Mouse (Mus musculus): ENCODE results near the gene Gm13889.

The Gm13889 gene

DNA sequence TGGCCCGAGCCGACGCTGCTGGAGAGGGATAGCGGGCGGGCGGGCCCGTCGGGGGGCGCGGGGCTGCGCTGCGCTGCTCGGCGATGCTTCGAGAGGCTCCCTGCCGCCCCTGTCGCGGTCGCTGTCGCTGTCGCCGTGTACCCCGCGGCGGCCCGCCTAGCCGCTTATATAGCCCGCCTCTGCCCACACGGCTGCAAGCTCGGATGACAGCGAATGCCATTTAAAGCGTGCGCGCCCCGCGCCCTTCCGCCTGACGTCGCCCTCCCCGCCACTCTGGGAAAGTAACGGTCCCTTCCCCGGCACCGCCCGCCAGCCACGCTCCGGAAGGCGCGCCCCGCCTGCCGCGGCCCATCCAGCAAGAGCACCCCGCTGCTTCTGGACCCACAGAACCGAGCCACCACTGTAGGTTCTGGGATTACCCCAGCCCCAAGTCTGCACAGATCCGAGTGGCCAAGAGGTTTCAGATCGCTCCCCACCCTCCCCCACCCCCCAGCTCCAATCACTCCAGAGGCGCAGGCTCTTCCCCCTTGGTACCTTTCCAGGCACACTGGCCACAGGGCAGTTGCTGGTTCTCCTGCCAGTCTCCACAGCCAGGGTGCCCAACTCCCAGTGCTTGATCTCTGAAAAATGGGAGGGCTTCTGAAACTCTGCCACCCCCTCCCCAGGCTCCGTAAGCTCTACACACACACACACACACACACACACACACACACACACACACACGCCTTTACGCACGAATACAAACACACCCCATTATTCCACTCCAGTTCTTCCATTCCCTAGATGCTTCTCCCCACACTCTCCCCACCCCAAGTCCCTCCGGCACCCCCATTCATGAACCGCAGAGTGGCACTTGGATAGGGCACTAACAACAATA lies at the start of gene Gm13889:
Gm13889 (minus strand) TSS at position 294 of the 877 bp plus-strand sequence.
- DNase-seq (ENCODE audit: extremely low spot score, low read depth, low spot score) = no peak

GRCm38 (mm10) chr2:94002331-94002730 lies 45.3 kb upstream of the Gm13889 start:
- DNase-seq (ENCODE audit: extremely low spot score, low read depth, low spot score) = peak; percentile 71

- DNase-seq (ENCODE audit: extremely low spot score, low read depth, low spot score) = no peak
Observed at GRCm38 (mm10) chr2:94001918-94002317, 44.9 kb upstream of the Gm13889 start.

DNA sequence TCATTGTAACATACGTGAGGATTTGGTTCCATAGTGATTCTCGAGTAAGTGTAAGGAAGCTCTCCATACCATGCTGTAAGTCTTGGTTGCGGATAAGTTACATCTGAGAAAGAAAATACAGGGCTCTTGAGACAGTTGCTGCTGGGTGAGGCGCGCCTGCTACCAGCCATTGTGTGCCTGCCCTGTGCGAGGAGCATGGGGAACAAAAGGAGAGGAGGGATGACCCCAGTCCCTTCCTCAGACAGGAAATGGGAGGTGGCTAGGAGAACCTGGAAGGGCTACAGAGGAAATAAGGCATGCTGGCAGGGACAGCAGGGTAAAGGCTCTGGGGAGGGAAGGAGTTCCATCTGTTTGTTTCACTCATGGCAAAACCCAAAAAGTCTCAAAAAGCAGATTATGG lies 44.4 kb upstream of the Gm13889 start:
- DNase-seq (ENCODE audit: extremely low spot score, low read depth, low spot score) = no peak

- no peak for DNase-seq (ENCODE audit: extremely low spot score, low read depth, low spot score)
Observed at GRCm38 (mm10) chr2:93996254-93996653, 39.3 kb upstream of the Gm13889 start, which contains the start of gene Gm27027. Gm27027 (minus strand) TSS chr2:93996354.

DNA sequence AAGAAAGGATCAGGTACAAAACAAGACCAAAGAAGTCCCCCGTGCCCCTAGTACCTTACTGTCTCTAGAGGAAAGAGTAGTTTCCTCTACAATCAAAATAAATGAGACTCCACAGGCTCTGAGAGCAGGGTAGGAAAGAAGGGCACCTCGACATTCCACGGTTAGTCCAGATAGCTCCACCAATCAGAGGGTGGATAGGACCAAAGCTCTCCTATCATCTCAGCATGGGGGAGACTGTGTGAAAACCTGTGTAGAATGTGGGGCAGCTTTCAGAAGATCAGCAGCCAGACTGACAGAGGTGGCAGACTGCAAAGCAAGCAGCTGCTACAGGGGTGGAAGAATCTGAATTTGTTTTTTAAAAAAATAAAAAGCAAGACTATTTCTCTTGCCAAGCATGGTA lies 35.8 kb upstream of the Gm13889 start:
- DNase-seq (ENCODE audit: extremely low spot score, low read depth, low spot score) = no peak

GRCm38 (mm10) chr2:93992259-93992658 lies 35.3 kb upstream of the Gm13889 start:
- DNase-seq (ENCODE audit: extremely low spot score, low read depth, low spot score) = no peak

DNA sequence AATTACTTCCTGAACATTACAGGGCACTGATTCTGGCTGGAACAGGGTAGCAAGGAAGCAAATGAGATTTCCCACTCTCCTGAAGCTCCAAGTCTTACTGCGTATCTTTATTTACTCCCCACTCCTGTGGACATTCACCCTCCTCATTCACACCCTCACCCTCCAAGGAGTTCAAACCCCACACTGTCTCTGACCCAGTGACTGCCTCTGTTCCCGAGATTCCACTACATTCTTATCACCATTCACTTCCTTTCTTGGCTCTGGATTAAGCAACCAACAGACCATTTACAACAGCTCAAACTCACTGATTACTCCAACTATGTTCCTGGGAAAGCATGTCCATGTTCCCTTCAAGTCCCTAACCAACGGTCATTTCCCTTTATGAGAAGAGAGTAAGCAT lies 34.3 kb upstream of the Gm13889 start:
- DNase-seq (ENCODE audit: extremely low spot score, low read depth, low spot score) = no peak

- DNase-seq (ENCODE audit: extremely low spot score, low read depth, low spot score) = no peak
Observed at GRCm38 (mm10) chr2:93988440-93988839, 31.4 kb upstream of the Gm13889 start.

GRCm38 (mm10) chr2:93982457-93983235 lies 25.6 kb upstream of the Gm13889 start:
- DNase-seq (ENCODE audit: extremely low spot score, low read depth, low spot score) = no peak

GRCm38 (mm10) chr2:93979249-93980120 lies 22.5 kb upstream of the Gm13889 start:
- no peak for DNase-seq (ENCODE audit: extremely low spot score, low read depth, low spot score)

- no peak for DNase-seq (ENCODE audit: extremely low spot score, low read depth, low spot score)
Observed at GRCm38 (mm10) chr2:93976436-93977252, 19.6 kb upstream of the Gm13889 start.

DNA sequence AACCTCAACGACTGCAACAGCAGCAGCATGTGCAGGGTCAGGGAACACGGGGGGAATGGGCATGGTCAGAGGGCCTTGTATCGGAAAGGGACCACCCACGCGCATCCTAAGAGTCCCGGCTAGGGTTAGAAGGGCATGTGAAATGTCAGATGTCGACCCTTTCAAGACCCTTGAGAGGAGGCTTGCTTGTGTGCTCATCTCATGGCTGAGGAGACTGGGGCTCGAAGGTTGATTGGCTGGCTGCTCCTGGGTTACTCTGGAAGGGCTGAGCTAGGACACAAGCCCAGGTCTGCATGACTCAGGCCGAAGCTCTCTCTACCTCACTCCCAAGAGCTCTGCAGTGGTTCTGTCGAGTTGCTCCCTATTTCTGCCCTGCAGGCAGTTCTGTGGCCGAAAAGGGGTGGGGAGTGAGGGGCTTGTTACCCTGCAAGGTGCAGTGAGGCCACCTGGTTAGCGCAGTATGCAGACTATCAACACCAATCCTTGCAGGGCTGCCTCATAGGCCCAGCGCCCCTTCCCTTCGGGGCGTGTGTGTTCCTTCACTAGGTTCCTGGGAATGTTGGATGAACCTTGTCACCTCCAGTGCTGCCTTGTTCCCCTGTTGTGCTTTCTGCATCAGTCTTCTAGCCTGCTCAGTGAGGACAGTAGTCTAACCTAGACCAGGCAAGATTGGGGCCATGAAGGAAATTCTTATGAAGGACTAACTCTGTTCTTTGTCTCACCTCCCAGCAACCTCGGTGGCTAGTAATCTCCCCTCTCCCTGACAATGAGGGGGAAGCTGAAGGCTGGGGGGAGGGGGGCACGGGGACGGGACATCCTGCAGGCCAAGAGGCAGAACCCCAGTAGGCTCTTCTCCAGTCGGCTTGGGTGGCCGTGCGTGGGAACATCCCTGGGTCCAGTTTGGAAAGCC lies 18.8 kb upstream of the Gm13889 start:
- no peak for DNase-seq (ENCODE audit: extremely low spot score, low read depth, low spot score)

DNA sequence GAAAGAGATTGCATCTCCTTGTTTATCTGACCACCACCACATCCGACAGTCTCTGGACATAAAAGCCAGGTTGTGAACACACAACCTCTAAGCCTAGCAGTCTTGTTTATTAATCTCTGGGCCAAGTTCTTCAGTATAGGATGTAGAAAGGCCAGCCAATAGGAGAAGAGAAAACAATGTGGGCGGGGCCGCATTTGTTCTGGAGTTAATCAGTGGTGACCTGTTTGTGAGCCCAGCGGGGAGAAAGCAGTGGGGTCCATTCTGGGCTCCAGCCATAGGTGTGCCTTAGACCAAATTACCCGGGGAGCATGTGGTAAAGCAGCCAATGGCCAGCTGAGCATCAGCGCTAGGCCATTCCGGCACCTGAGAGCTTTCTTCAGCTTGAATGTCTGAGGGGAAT lies 18.0 kb upstream of the Gm13889 start:
- DNase-seq (ENCODE audit: extremely low spot score, low read depth, low spot score) = no peak

DNA sequence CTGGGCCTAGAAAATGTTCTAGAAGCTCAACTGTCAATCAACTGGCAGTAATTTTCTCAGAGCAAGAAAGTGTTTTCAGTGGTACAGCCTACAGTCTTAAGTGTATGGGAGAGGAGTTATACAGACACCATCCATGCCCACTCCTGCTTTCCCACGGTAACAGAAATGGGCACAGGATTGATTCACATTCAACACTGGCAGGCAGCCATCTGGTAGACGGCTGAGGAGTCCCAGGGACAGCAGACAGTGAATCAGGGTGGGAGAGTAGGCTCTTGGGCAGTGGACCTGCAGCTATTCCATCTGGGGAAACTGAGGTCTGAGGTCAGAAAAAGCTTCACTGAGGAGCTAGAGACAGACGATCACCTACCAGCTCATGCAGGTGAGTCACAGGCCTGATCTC lies 14.6 kb upstream of the Gm13889 start:
- DNase-seq (ENCODE audit: extremely low spot score, low read depth, low spot score) = no peak

- DNase-seq (ENCODE audit: extremely low spot score, low read depth, low spot score) = no peak
Observed at GRCm38 (mm10) chr2:93964494-93965160, 7.6 kb upstream of the Gm13889 start.

DNA sequence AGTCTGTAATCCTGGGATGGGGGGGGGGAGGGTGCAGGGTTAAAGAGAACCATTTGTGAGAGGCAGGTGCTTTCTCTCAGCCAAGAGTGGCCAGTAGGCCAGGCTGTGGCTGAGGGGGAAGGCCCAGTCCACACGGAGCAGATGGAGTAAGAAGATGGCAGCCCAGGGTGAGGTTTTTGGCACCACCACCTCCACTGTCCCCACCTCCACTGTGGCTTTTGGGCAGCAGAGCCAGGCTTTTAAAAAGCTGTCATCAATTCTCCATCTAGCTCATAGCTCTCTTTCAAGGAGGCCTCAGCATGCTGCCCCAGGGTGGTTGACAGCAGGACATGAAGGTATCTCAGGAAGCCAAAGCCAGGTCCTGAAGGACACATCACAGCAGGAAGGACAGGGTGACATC lies 6.8 kb upstream of the Gm13889 start:
- no peak for DNase-seq (ENCODE audit: extremely low spot score, low read depth, low spot score)

DNA sequence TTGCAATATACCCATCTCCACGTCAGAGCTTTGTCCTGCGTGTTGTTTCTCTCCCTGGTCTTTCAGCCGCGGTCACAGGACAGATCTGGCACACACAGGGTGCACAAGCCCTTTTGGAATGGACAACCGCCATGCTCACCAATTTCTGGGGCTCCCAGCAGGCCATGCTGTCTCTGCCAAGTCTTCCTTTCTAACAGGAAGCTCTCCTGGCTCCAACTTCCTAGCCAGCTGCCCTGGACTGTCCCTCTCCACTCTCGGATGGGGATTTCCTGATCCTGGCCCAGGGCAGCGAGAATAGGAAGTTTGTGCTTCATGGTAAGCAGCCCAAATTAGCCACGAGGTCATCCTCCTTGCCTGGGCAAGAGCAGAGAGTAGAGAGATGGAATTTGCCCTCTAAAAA lies 4.7 kb upstream of the Gm13889 start:
- no peak for DNase-seq (ENCODE audit: extremely low spot score, low read depth, low spot score)

- DNase-seq (ENCODE audit: extremely low spot score, low read depth, low spot score) = no peak
Observed at GRCm38 (mm10) chr2:93959346-93959745, 2.3 kb upstream of the Gm13889 start.

Data from hindlimb bud, embryonic 11.5 days (tissue).